Mouse (Mus musculus) forebrain, embryonic 14.5 days (tissue): Measurements from ENCODE around the gene Sfmbt2. TPM values are rescaled to one million over a fixed set of nuclear protein-coding genes. Genes with fewer than 3 reads are reported as not detected.

Source experiments
- ATAC-seq: fragments of 200-750 bp; cut with Nextera tagmentation; 2 replicates; pipeline ENCODE4 v1.8.0; 2017; ENCODE audit warnings: mild to moderate bottlenecking, moderate library complexity
- DNase-seq: peaks from one replicate; pipeline ENCODE4 v3.0.0-alpha.2; 2015; ENCODE audit warnings: low spot score
- H3K27ac ChIP-seq: fragments of 300-500 bp; sonication (generic); 2 replicates; pipeline ENCODE4 v1.5.1; 2014; ENCODE audit warnings: low read depth, mild to moderate bottlenecking, control low read depth, low read length, moderate library complexity
- H3K27me3 ChIP-seq: fragments of 300-500 bp; sonication (generic); replicated peaks from 2 replicates; pipeline ENCODE4 v1.6.1; 2014; ENCODE audit warnings: low read length, control low read depth, mixed read lengths; ENCODE audit not compliant: control insufficient read depth, insufficient read depth
- H3K36me3 ChIP-seq: fragments of 300-500 bp; sonication (generic); 2 replicates; pipeline ENCODE4 v1.6.1; 2014; ENCODE audit warnings: low read length, control low read depth; ENCODE audit not compliant: control insufficient read depth, insufficient read depth
- H3K4me1 ChIP-seq: fragments of 300-500 bp; sonication (generic); 2 replicates; pipeline ENCODE4 v1.6.1; 2014; ENCODE audit warnings: antibody characterized with exemption, low read length, control low read depth; ENCODE audit not compliant: control insufficient read depth, insufficient read depth
- H3K4me2 ChIP-seq: fragments of 300-500 bp; sonication (generic); 2 replicates; pipeline ENCODE4 v1.6.1; 2014; ENCODE audit warnings: mild to moderate bottlenecking, control low read depth, low read length
- H3K4me3 ChIP-seq: fragments of 300-500 bp; sonication (generic); 2 replicates; pipeline ENCODE4 v1.5.1; 2014; ENCODE audit warnings: low read depth, low read length, control low read depth
- H3K9ac ChIP-seq: fragments of 300-500 bp; sonication (generic); 2 replicates; pipeline ENCODE4 v1.6.1; 2014; ENCODE audit warnings: mild to moderate bottlenecking, low read length, control low read depth, moderate library complexity
- H3K9me3 ChIP-seq: fragments of 300-500 bp; sonication (generic); replicated peaks from 2 replicates; pipeline ENCODE4 v1.6.1; 2016; ENCODE audit warnings: low read length, control low read depth, mixed read lengths; ENCODE audit not compliant: control insufficient read depth
- WGBS: fragments of 180-500 bp; shearing (Covaris S2); extraction: QIAGEN DNeasy Blood & Tissue Kit; methylation state at CpG from one replicate; pipeline ENCODE4 v1.1.7; 2014; 5-methylcytosine and 5-hydroxymethylcytosine counted together
- polyA plus RNA-seq: library from polyadenylated mRNA; unstranded; fragments of >200 nt; fragmentation: Nextera tagmentation; extraction: Ambion mirVana; gene quantifications from 2 replicates; pipeline ENCODE4 v1.2.1, GENCODE M21; 2014

The Sfmbt2 gene
- polyA plus RNA-seq, 1 experiment from 2014 or later = 1.8 TPM

DNA sequence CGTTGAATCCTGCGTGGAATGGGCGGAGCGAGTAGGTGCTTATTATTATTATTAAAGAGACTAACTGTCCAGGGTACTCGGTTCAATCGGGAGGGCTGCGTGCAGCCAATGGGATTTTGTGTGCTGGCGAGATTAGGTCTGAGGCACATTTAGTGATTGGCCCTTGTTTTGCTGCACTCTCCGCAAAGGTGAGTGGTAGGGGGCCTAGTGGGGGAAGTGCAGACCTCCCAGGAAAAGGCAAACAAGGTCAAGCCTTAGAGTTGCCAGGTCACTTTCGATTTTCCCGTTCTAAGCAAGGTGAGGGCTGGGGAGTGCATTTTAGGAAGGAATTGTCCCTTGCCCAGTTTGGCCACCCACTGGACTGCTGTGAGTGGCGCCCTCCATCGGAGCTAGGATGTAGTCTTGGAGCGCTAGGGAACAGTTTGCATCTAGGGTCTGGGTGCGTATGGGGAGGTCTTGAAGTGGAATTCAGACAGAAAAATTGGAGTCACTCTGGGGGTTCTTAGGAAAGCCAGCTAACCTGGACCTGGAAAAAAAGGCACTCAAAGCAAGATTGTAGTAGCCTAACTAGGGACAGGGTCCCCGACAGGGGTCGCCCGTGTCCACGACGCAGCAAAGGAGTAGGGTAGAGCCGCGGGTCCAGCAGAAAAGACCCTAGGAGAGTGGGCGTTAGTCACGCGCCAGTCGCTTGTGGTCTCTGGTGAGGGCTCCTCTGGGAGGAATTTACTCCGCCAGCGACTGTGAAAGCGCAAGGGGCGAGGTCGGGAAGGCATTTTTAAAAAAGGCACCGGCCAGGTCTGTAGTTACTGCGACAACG is 4.1 kb downstream of the Sfmbt2 start:
- Histone ChIP-seq H3K27me3 (peaks cover 47% of the 10 kb centered on the region), H3K9me3 (no peaks in the 10 kb centered on the region), H3K4me2 (peak overlapping the region; percentile 96), H3K36me3 (no peaks in the 10 kb centered on the region), H3K4me3 (peak overlapping the region; percentile 51), H3K4me1 (peaks cover 14% of the 10 kb centered on the region), H3K27ac (no peak overlapping the region), H3K9ac (peak overlapping the region; percentile 60)
- peak; percentile 77 for ATAC-seq
- DNase-seq = peak; percentile 77
- under 1% methylated on average over 34 of the region's 34 CpGs for WGBS

DNA sequence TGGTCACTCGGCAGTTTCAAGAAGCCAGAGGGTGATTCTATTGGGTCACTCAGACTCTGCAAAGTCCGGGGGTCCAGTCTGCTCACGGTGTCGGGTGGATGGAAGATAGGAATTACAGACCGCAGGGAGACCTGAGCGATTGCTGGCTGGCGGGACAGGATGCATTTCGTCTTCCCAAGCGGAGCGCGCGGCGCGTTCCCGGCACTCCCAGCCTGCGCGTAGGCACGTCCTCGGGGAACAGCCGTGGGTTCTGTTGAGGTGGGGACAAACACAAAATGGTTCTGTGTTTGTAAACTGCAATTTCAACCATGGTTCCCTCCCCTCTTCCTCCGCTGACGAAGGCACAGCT is 4.7 kb downstream of the Sfmbt2 start:
- peak; percentile 71 for DNase-seq
- Histone ChIP-seq H3K4me3 (peak overlapping the region; percentile 51), H3K27ac (no peak overlapping the region), H3K4me2 (peak overlapping the region; percentile 96), H3K36me3 (no peaks in the 10 kb centered on the region), H3K9me3 (no peaks in the 10 kb centered on the region), H3K9ac (peak overlapping the region; percentile 60), H3K4me1 (peaks cover 14% of the 10 kb centered on the region), H3K27me3 (peaks cover 41% of the 10 kb centered on the region)
- WGBS = under 1% methylated on average over 22 of the region's 22 CpGs
- peak; percentile 30 for ATAC-seq

DNA sequence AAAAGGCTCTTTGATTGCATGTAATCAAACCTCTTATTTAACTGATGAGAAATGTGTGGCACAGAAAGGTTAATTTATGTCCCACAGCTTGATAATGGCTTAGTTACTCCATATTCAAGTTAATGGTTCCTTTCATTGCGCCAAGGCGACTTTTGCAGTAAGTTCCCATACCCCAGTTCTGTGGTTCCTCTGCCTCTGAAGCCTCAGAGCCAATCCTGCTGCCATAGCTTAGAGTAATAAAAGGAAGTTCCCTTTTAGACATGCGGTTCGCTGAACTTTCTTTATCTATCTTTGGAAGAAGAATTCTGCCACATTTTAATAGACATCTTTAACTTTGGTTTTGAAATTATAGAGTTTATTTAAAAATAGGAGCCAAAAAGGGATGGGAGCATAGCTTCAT is 19.7 kb downstream of the Sfmbt2 start:
- H3K36me3 ChIP-seq = no peaks in the 10 kb centered on the region
- no peaks in the 10 kb centered on the region for H3K9me3 ChIP-seq
- H3K9ac ChIP-seq = no peak overlapping the region
- H3K4me2 ChIP-seq = no peak overlapping the region
- no peak for DNase-seq
- H3K27me3 ChIP-seq = no peaks in the 10 kb centered on the region
- H3K4me1 ChIP-seq = no peaks in the 10 kb centered on the region
- no peak overlapping the region for H3K4me3 ChIP-seq
- 0 out of 2 replicates have a peak, but pooled peaks have one; percentile 26 for ATAC-seq
- H3K27ac ChIP-seq = no peak overlapping the region
- 82% methylated on average over 4 of the region's 4 CpGs for WGBS

DNA sequence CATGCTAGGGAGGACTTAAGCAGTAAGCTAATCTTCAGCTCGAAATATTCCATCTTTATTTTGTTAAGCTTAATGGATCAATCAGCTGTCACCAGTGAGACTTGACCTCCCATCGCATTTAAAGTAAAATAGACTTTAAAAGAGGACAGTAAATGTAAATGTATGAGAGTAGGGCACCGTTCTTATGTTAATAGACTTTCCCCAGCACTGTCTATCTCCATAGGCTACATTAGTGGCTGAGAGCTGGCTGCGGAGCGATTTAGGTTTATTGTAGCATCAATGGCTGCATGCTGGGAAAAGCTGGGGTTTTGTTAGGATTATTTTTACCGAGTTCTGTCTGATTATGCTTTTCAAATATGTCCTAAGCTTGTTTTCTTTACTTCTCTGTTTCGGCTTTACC is 20.5 kb downstream of the Sfmbt2 start:
- Histone ChIP-seq H3K4me2 (no peak overlapping the region), H3K9ac (no peak overlapping the region), H3K27ac (no peak overlapping the region), H3K4me1 (no peaks in the 10 kb centered on the region), H3K36me3 (no peaks in the 10 kb centered on the region), H3K4me3 (no peak overlapping the region), H3K9me3 (no peaks in the 10 kb centered on the region), H3K27me3 (no peaks in the 10 kb centered on the region)
- DNase-seq = no peak
- WGBS = 20% methylated on average over 7 of the region's 7 CpGs
- no peak for ATAC-seq

DNA sequence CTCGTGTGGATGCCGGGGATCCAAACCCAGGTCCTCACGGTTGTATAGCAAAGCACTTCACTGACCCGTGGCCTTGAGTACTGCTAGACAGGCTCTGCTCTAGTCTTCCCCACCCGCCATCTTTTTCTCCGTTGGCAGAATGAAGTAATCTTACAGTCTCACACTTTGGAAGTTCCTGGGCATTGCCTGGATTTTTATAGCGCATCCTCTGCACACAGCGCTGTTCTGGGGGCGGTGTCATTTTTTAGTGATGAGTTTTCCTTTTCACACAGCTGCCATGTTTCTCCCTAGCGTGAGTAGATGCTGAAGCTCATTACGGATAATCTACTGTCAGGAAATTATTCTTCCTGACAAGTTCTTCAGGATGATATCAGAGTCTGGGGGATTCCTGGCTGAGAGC is 24.8 kb downstream of the Sfmbt2 start:
- Histone ChIP-seq H3K9me3 (no peaks in the 10 kb centered on the region), H3K9ac (no peak overlapping the region), H3K4me3 (no peak overlapping the region), H3K27ac (no peak overlapping the region), H3K36me3 (no peaks in the 10 kb centered on the region), H3K4me1 (no peaks in the 10 kb centered on the region), H3K4me2 (no peak overlapping the region), H3K27me3 (no peaks in the 10 kb centered on the region)
- DNase-seq = no peak
- ATAC-seq = no peak
- 92% methylated on average over 11 of the region's 11 CpGs for WGBS

DNA sequence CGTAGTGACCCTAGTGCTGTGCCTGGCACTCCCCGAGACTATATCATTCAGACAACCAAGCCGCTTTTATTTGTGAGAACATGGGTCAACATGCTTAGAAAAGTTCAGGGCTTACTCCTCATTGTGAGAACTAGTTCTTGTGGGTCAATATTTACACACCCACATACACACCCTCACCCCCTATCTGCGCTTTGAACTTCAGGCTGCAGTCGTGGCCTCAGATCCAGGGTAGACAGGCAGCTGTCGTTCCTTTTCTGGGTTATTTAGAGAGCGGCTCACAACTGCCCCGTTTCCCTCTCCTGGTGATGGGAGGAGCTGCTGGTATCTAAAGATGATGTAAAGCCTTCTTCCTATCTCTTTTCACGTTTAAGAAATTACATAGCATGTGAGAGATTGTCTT is 27.5 kb downstream of the Sfmbt2 start:
- Histone ChIP-seq H3K27ac (no peak overlapping the region), H3K4me3 (no peak overlapping the region), H3K4me2 (no peak overlapping the region), H3K9ac (no peak overlapping the region), H3K27me3 (no peaks in the 10 kb centered on the region), H3K4me1 (no peaks in the 10 kb centered on the region), H3K9me3 (no peaks in the 10 kb centered on the region), H3K36me3 (no peaks in the 10 kb centered on the region)
- 79% methylated on average over 9 of the region's 9 CpGs for WGBS
- no peak for ATAC-seq
- no peak for DNase-seq

DNA sequence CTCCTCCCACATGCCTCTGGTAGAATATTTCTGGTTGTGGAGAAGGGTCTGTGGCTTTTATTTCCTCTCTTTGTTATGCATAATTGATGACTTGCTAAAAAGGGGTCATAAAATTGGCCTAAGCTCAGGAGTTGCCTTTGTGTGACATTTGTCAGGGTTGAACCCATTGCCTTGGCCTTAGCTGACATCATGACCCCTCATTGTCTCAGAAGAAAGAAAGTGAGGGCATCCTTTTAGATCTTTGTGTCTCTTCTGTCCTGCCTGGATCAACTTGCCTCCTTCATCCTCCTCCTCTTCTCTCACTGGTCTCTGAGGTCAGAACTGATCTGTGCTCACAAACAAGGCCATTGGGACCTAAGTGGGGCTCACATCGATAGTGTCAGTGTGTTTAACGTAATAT is 35.8 kb downstream of the Sfmbt2 start:
- ATAC-seq (no peak), DNase-seq (no peak)
- H3K9ac ChIP-seq = no peak overlapping the region
- H3K4me1 ChIP-seq = no peaks in the 10 kb centered on the region; the same call in 1 of the 2 replicates
- H3K4me2 ChIP-seq = no peak overlapping the region
- no peak overlapping the region for H3K4me3 ChIP-seq
- no peak overlapping the region for H3K27ac ChIP-seq
- no peaks in the 10 kb centered on the region for H3K27me3 ChIP-seq
- no peaks in the 10 kb centered on the region for H3K9me3 ChIP-seq
- H3K36me3 ChIP-seq = no peaks in the 10 kb centered on the region
- WGBS = 84% methylated on average over 2 of the region's 2 CpGs

DNA sequence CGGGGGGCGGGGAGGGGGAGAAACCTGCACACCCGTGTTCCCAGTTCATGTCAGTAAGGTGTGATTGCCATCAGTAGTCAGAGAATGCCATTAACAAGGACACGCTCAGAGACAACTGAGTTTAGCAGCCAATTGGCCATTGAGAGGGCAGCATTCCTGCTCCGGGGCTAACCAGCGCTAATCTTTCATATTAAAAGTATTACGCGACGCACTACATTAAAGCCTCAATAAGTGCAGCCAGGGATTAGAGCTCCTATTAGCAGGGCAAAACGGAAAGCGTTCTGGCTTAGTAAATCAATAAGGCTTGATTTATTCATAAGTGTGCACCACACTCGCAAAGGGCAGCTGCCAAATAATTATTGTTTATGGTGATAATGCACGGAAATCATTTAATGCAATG is 39.1 kb downstream of the Sfmbt2 start:
- Histone ChIP-seq H3K4me1 (no peaks in the 10 kb centered on the region; the same call in 1 of the 2 replicates), H3K36me3 (no peaks in the 10 kb centered on the region), H3K9ac (no peak overlapping the region), H3K27ac (no peak overlapping the region), H3K4me3 (no peak overlapping the region), H3K9me3 (no peaks in the 10 kb centered on the region), H3K27me3 (no peaks in the 10 kb centered on the region), H3K4me2 (no peak overlapping the region)
- peak; percentile 22 for DNase-seq
- peak; percentile 19; the same call in 1 of the 2 replicates for ATAC-seq
- WGBS = 57% methylated on average over 13 of the region's 13 CpGs

DNA sequence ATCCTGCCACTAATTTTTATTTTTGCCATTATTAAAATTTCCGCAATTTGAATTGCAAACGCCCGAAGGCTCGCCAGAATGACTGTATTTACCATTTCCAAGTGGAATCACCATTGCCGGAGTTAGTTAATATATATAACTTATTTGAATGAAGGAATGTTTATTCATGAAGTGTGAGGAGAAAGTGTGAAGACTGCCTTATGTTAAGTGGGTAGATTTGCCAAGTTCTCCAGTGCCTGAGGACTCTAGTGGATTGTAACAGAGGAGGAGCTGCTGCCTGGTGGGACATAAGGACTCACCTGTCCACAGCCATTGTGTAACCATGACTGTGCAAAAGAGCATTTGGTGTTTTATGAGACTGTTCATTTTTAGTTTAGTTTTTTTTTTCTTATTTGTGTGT is 39.8 kb downstream of the Sfmbt2 start:
- Histone ChIP-seq H3K27ac (no peak overlapping the region), H3K4me3 (no peak overlapping the region), H3K9ac (no peak overlapping the region), H3K9me3 (no peaks in the 10 kb centered on the region), H3K36me3 (no peaks in the 10 kb centered on the region), H3K4me1 (no peaks in the 10 kb centered on the region; the same call in 1 of the 2 replicates), H3K27me3 (no peaks in the 10 kb centered on the region), H3K4me2 (no peak overlapping the region)
- WGBS = 63% methylated on average over 5 of the region's 5 CpGs
- ATAC-seq (peak; percentile 79; the same call in 1 of the 2 replicates), DNase-seq (peak; percentile 62)
